Mouse (Mus musculus) layer of hippocampus, postnatal 10 days (tissue): ENCODE measurements around the gene Stxbp4. TPM values are rescaled to one million over a fixed set of nuclear protein-coding genes. Genes with fewer than 3 reads are reported as not detected.
A peak's percentile ranks its signal among the peaks of the same experiment; 100 is the strongest.

Source experiments
- DNase-seq, 2 experiments: peaks; one replicate each; pipeline ENCODE4 v3.0.0; 2021; ENCODE audit warnings: low spot score in 2 of 2
- total RNA-seq, 2 experiments: library from RNA; stranded (reverse); gene quantifications; 2 replicates each; pipeline ENCODE4 v1.2.3; 2021

Stxbp4 gene
- total RNA-seq, 2 experiments from 2014 or later = 9.3 to 9.8 TPM

GRCm38 (mm10) chr11:90650231-90650885, 12.5 kb upstream of the Stxbp4 start:
- DNase-seq = no peak

GRCm38 (mm10) chr11:90649777-90650176, 11.9 kb upstream of the Stxbp4 start:
- DNase-seq = no peak

GRCm38 (mm10) chr11:90638312-90638830, 487 bp upstream of the Stxbp4 start:
- DNase-seq = peak; percentile 42 to 64

DNA sequence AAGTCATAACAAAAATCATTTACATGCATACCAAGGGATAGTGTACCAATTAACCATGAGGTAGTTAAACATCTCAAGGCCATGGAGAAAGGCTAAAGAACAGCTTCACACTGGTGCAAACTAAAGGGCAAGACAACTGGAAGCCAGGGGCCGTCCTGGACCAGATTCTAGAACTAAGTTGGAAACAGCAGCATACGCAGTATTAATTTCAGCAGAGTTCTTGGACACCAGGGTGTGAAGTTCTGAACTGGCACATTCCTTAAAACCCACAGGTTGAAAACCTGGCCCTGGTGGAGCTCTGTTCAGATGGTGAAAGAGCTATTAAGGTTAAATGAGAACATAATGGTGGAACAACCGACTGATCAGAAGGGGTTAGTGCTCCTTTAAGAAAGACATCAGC, 3.2 kb downstream of the Stxbp4 start:
- DNase-seq = no peak

DNA sequence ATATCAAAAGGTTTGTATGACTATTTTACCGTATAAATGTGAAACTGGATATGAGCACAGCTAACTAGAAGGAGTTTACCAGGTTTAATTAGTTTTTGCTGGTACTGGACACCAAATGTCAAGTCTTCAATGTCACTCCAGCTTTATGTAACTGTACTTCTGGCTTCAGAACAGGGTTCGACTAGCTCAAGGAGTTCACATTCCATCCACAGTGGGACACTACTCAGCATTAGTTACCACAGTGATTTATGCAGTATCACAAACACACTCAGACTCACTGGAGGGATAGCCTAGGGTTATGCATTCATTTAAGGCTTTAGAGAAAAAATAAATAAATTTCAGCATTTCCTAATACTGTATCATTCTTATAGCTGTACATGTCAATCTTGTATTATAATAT, 5.4 kb downstream of the Stxbp4 start:
- DNase-seq = no peak

DNA sequence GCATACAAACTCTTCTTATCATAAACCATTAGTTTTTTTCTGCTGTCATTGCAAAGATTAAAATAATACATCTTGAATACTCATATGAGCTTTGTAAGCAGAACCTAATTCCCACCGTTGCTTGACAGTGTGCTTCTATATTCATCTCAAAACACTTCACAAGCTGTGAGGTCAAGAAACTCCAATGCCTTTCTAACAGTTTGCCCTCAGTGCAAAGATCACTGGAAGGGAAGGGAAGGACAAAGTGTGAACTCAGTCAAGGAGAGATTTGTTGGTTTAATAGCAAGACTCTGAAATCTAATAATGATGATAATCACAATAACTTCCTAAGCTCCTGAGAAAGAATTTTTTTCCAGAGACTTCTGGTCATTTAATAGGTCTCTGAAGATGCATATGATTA, 10.1 kb downstream of the Stxbp4 start:
- no peak for DNase-seq

DNA sequence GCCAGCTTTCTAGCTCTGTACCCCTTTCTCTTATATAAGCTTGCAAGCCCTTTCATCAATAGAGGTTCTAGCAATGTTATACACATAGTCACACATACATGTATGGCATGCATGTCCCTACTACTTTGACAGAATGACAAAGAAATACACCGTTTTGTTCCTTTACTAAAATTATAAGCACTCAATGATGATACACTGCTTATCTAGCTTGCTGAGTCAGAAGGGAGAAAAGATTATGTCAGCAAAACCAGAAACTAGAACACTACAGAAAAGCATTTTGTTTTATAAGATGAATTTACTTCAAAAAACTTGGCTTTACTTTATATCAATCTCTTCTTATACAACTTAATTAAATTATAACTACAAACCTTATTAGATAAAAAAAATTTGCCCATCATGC, 12.7 kb downstream of the Stxbp4 start:
- DNase-seq = no peak

DNA sequence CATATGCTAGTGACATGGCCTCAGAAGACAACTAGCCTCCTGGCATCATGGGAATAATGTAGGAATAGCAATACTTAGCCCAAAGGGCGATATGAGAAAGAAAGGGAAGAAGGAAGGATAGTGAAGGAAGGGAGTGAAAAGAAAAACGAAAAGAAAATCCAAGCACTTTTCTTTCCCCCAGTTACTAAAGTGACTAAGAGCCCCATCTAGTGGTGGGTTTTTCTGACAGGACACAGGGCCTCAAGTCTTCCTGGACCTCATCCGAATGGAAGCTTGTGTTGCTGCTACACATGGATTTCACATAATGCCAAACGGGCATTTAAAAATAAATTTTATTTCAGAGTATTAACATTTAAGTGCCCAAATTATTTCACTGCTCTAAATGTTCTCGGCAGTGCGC, 14.4 kb downstream of the Stxbp4 start:
- peak; percentile 53 to 59 for DNase-seq

DNA sequence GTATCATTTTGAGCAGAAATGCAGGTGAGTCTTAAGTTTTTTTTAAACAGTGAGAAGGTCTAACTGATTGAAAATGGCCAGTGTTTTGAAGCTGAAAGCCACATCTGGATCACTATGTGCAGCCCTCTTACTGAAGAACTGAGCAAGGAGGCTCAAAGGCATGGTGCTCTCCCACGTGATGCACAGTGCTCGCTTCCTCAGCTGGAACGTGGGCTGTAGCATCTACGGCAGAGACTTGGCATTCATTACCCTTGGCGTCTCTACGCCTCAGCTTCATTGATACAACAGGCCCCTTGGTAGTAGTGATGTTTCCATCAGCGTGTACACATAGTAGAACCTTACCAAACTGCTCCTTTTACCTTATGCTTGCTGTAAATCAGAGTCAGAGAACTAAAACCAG, 15.4 kb downstream of the Stxbp4 start:
- DNase-seq = no peak

DNA sequence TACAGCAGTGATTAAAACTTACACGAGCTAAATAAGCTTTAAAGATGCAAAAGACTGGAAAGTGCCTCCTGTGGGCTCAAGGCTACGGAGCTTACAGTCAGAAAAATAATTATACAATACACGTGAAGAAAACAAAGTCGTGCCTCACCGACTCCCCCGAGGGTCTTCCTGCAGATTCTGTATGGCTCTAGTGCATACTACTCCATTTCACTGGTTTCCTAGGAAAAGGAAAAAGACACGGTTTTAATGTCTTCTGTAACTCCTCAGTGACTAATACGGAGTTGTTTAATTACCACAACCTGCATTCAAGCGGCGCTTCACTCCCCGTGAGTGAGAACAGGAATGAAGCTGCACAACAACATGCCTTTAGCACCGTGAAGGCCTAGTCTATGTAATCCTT, 15.8 kb downstream of the Stxbp4 start:
- no peak for DNase-seq

DNA sequence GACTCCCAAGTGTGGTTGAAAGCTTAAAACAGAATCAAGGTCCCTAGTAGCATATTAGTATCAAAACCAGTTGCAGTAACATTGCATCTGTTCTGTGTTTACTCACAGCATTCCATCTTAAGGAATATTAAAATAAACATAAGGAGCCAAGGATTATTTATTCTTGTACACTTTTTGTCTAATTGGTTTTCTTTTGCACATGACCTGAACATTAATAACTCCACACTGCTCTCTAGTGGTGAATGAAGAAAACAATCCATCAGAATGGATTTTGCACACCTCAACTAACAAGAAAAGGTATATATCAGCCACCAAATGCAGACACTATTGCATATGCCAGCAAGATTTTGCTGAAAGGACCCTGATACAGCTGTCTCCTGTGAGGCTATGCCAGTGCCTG, 21.5 kb downstream of the Stxbp4 start:
- no peak for DNase-seq

- no peak for DNase-seq
These were observed 23.1 kb downstream of the Stxbp4 start for GRCm38 (mm10) chr11:90614743-90615142.

DNA sequence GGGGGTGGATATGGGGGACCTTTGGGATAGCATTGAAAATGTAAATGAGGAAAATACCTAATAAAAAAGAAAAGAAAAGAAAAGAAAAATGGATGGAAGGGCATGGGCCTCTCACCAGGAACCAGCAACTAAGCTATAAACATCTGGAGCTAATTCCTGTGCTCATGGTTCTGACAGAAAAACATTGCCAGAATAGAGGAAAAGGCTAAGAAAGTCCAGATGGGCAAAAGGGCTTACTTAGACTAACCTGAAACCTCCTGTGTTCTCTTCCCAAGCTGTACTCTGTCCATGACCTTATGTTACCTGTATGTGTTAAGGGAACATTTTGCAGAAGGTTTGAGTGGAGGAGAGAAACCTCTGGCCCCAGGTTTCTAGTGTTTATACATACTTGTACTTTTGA, 25.8 kb downstream of the Stxbp4 start:
- DNase-seq = no peak

DNA sequence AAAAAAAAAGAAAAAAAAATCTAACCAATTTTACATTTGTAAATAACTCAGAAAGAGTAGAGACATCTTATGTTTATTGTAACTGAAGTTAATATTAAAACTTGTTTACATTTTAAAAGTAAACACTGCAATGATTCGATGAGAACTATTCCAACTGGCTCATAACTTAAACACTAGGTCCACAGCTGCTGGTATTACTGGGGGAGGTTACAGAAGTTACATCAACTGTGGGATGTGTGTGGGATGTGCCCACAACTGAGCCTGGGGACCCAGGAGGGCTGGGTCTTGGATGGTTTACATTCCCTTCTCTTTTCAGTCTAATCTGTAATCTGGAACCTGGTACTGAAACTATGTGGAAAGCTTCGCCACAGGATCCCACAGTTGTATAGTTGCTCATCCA, 34.8 kb downstream of the Stxbp4 start:
- DNase-seq = no peak

- no peak for DNase-seq
These were observed 42.1 kb downstream of the Stxbp4 start for GRCm38 (mm10) chr11:90595826-90596225.

DNA sequence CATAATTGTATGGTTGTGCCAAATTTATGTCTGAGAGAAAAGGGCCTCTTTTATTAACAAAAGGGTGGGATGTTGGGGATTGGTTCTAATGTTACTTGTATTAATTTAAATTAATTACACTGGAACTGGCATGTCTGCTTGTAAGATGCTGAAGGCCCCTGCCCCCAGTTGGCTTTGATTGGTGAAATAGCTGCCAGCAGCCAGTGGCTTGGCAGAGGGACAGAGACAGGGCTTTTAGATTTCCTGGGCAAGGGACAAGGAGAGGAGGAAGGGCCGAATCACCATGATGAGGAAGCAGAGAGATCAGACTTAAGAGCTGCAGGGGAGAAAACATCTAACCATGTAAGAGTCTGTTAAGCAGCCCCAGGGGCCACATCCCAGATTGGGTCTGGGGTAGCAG, 46.9 kb downstream of the Stxbp4 start:
- DNase-seq = peak; percentile 28 to 39

GRCm38 (mm10) chr11:90586203-90586602, 51.7 kb downstream of the Stxbp4 start:
- no peak for DNase-seq

- no peak for DNase-seq
These were observed 52.1 kb downstream of the Stxbp4 start for GRCm38 (mm10) chr11:90585754-90586153.

DNA sequence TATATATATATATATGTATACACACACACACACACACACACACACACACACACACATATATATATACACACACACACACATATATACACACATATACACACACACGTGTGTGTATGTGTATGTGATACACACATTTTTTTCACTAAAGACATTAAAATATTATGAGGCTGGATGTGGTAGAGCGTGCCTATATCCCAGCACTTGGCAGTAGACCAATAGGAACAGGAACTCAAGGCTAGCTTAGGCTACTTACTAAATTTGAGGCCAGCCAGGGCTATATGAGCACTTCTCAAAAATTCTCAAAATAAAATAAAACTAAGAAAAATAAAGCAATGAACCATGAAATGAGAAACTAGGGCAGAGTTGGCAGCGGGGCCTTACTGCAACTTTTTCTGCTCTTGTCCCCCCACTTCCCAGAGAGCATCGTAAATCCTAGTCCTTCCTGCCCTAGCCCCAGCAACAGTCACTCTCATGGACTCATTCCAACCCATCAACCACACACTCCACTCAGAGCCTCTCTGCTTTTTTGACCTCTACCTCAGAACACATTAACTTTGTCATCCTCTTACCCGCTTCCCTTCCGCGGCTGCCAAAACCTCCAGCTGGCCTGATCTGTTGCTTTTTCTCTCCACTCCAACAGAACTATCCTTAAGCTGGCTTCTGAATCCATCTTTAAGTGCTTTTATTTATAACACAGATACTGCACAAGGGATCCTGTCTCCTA, 60.7 kb downstream of the Stxbp4 start:
- no peak for DNase-seq

- no peak for DNase-seq
These were observed 61.5 kb downstream of the Stxbp4 start for GRCm38 (mm10) chr11:90576282-90576972.

DNA sequence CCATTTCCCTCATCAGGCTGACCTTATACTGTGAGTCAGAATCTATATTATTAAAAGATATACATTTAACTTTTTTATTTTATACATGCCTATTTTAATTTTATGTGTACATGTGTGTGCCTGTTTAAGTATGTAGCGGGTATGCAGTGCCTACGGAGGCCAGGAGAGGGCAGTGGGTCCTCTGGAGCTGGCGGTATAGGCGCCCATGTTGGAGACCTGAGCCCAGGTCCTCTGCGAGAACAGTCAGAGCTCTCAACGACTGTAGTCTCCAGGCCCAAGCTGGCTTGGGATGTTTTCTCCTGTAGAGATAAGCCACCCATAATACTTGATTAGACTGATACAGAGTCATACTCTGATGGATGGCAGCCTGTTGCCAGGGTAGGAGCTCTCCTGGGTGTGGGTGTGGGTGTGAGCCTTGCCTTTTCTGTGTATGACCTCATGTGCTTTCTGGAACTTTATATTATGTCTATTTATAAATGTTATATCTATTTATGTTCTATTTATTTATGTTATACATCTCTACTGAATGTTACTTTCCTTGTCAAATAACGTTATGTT, 62.3 kb downstream of the Stxbp4 start:
- no peak for DNase-seq
